Mouse (Mus musculus) erythroblast, embryonic 14.5 days (primary cell): ENCODE measurements around the gene Arhgef39.

Source experiments
- GATA1 ChIP-seq: IDR thresholded peaks from 2 replicates; pipeline ENCODE4 v1.6.1; 2012; ENCODE audit warnings: low read length, inconsistent platforms, mixed read lengths
- TAL1 ChIP-seq: IDR thresholded peaks from 3 replicates; pipeline ENCODE4 v1.6.1; 2012; ENCODE audit warnings: low read length, inconsistent platforms, mixed read lengths

DNA sequence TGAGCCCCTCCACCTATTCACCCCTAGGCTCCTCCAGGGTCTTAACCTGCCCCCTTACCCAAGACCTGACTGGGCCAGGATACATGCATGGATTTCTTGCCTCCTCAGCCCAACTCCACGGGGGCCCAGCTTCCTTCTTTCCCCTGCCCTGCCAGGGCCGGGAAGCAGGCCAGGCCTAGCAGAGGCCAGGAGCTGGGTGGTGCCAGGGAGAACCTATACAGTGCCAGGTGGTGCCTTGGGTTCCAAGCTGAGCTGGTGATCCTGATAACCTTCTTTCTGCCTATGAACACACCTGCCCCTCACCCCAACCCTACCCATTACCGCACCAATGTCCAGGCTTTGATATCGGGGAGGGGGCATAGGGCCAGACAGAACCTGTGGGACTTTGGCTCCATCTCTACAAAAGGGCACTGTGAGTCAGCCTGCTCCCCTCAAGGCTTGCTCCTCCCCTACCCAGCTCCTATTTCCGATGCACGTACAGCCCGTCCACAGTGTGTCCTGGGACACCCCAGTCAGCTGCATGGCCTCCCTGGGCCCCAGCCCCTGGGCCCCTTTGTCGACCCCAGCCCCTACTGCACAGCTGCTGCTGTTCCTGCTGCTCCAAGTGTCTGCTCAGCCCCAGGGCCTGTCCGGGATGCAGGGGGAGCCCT lies 7.2 kb upstream of the Arhgef39 start, which contains the start of gene Car9:
- TF ChIP-seq TAL1 (no peak), GATA1 (no peak)
